Mouse (Mus musculus) frontal cortex, adult 2 months (tissue): Measurements from ENCODE around the gene Rgmb. TPM values are rescaled to one million over a fixed set of nuclear protein-coding genes. Genes with fewer than 3 reads are reported as not detected.

Source experiments
- DNase-seq, 2 experiments: peaks; one replicate each; pipeline ENCODE4 v3.0.0; 2022; ENCODE audit warnings: low spot score in 1 of 2; ENCODE audit errors: extremely low spot score in 1 of 2
- polyA plus RNA-seq: library from polyadenylated mRNA; depleted of rRNA; stranded (reverse); fragments of >200 nt; gene quantifications from 2 replicates; pipeline ENCODE4 v1.2.3, GENCODE M21; 2012; rRNA removed

The Rgmb gene
- polyA plus RNA-seq, 1 experiment, result 60.4 TPM

- peak in 1 of 2 experiments; percentile 79 for DNase-seq
Observed at GRCm38 (mm10) chr17:15787036-15787435, 43.8 kb downstream of the Rgmb start.

- peak in 1 of 2 experiments; percentile 44 for DNase-seq
Observed at GRCm38 (mm10) chr17:15777979-15778378, 52.9 kb downstream of the Rgmb start.

- no peak for DNase-seq
Observed at GRCm38 (mm10) chr17:15776349-15776748, 54.5 kb downstream of the Rgmb start.

GRCm38 (mm10) chr17:15774565-15775215 is 56.1 kb downstream of the Rgmb start:
- no peak for DNase-seq

- DNase-seq, result no peak
Observed at GRCm38 (mm10) chr17:15773956-15774355, 56.9 kb downstream of the Rgmb start.

- peak in 1 of 2 experiments; percentile 12 for DNase-seq
Observed at GRCm38 (mm10) chr17:15769081-15769724, 61.6 kb downstream of the Rgmb start.

GRCm38 (mm10) chr17:15761191-15761590 is 69.6 kb downstream of the Rgmb start:
- DNase-seq, result no peak

Other genes with a start within 250 kb of the Rgmb start
- gene Chd1, start 126.1 kb downstream of the Rgmb start, polyA plus RNA-seq, result 7.2 TPM in 2 replicates